Mouse (Mus musculus): ENCODE measurements at regions not wholly inside any gene's neighbourhood (a gene's known extent, or its start where the extent isn't known, plus 50 kb on each side); places are given as distances from the start of the nearest gene placed in this dataset.

DNA sequence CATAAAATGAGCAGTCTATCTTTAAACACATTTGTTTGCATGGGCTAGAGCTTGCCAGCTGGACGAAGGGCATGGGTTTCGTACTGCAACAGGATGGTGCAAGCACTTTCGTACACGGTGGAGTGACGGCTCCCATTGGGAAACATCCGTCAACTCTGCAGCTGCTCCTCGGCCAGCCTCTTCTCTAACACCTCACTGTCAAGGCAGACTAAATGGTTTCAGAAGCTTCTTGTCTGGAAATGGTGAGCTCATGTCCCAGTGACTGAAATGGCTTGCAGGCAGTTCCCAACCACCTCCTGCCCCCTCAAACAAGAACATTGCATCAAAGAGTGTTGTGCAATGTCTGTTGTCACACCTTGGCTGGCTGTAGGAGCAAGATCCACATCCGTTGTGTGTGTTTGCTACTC is 163.4 kb downstream of the Trib2 start:
- TF ChIP-seq CTCF (IDR thresholded peaks at IDR 0.05; ENCODE audit: low read depth), result no peak
- TF ChIP-seq EP300 (IDR thresholded peaks at IDR 0.05; ENCODE audit: low read depth), result no peak
